Mouse (Mus musculus) fibroblast of lung, adult 2 months (primary cell): ENCODE measurements around the gene Slfn1.
"Not testable (repeated sequence)": the region's sequence is repeated elsewhere in the genome, so short reads cannot be mapped to it uniquely, and the experiment has no call there.

Experiments used
- DNase-seq: peaks from one replicate; pipeline ENCODE4 v3.0.0-alpha.2; 2011; ENCODE audit warnings: low read depth

Slfn1 gene

DNA sequence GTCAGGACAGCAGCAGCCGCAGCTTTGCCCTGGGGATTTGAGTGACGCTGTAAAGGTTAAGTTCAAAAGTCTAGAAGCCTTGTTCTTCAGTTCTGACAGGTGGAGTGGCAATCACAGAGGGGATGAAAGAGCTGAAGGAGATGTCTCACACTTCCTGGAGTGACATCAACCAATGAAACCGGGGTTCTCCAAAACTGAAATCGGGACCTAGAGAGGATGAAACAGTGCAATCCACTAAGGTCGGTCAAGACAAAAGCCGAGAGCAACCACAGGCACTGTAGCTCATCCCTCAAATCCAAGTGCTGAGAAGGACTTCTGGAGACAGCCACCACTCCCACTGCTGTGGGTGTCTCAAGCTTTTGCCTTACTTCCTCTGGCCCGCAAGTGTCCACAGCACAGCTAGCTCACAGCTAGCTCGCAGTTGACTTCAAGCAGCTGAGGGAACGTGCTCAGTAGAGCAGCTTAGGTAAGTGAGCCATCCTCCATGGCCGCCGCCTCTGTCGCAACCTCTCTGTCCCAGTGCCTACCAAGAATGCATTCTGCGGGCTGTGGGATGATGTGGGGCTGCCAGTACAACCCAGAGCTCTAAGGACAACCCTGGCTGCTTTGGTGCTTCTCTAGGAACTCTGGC lies at the start of gene Slfn1:
Gene Slfn1, plus strand, starts transcription at position 253 of the 631 bp plus-strand sequence.
- DNase-seq: no peak

DNA sequence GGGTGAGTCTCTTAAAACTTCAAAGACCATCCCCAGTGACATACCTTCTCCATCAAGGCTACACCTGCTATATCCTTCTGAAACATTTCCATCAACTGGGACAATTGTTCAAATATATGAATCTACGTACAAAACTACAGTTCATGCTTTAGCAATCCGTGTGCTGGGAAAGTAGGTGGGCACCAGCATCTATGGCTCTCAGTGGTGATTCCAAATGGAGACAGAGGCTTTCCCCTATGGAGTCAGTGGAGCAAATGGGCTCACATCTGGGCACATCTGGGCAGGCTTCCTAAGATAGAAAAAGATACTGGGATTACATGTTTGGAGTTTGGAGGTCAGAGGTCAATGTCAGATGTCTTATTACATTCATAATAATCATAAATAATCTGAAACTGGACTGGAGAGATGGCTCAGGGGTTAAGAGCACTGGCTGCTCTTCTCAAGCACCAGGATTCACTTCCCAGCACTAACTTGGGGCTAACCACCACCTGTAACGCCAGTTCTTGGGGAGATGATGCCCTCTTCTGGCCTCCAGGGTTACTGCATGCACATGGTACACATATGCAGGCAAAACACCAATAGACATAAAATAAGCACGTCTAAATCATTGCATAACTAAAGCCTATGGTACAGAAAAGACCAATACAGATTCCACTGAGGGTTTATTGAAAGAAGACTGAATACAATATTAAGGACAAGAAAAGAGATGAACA lies 48.5 kb upstream of the Slfn1 start:
- DNase-seq: no peak

DNA sequence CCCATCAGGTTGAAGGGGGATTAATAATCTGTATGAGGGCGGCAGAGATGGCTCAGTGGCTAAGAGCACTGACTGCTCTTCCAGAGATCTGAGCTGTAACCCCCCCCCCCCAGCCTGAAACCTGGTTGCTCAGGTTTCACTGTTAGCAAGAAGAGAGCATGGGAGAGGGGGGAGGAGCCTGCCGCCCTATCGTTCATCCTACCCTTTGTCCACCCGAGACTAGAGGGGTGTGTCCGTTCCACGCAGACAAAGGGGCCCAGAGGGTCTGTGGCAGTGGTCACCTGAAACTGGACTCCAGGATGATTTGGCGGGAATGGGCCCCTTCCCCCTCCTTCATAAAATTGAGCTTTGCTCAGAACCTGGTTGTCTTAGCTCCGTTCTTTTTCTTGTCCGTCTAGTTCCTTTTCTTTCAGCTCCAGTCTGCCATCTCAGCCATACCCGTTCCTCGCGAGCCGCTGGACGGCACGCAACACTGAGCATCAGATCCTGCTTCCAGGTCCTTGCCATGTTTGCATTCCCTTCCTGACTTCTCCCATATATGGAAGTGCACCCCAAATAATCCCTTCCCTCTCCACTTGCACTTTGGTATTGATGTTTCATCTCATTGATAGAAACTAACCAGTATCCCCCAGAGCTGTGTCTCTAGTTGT lies 46.2 kb upstream of the Slfn1 start:
- no peak for DNase-seq

DNA sequence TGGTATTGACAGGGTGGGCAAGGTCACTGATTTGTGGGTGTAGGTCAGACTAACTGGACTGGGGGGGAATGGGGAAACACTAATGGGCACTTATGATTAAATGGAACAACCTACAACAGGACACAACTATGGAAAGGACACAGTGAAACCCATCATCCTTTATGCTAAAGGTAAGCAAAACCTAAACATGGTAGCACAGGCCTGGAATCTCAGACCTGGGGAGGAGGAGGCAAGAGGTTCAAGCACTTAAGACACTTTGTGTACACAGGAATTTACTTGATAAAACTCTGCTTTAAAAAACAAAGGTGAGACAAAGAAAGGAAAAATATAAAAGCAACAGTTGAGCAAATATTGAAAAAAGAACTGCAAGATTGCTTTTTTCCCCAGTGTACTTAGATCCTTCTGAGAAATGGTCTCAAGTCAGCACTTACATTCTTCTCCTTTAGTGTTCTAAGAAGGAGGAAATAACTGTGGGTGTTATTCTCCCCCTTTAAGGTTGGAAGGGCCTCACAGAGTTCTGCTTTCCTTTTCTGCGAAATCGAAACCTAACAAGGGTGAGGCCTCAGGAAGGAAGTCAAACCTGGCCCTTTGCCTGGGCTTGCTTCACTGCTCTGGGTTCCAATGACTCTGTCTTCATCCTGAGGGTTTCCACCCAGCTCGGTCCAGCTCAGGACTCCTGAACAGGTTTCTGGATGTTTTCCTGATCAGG lies 38.8 kb upstream of the Slfn1 start:
- DNase-seq: no peak

DNA sequence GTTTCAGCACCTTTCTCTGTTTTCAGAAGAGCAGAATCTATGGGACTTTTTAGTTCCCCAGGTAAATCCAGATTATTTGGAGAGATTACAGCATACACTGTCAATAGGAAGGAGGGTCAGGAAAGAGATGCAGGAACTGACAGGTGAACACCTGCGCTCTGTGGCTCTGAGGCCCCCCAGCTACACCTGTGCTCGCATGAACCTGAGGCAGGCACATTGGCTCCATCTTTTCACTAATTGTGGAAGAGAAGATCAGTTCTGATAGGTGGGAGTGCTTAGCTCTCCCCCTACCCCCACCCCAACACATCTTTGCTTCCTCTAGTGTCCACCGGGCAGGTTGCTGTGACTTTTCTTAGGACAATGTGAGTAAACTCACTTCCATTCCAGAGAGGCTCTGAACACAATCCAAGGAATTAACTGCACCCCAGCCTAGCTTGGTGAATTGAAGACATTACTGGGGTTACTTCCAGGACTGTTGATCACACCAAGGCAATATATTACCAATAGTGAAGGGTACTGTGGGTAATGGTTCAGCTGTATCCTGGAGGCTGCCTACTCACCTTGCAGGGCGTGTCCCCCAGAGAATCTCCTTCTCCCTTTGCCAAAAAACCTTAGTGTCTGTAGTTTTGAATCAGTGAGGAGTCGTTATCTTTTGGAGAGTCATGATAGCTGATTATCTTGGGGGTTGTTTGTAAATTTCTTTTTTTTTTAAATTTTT lies 38.1 kb upstream of the Slfn1 start:
- DNase-seq: no peak

DNA sequence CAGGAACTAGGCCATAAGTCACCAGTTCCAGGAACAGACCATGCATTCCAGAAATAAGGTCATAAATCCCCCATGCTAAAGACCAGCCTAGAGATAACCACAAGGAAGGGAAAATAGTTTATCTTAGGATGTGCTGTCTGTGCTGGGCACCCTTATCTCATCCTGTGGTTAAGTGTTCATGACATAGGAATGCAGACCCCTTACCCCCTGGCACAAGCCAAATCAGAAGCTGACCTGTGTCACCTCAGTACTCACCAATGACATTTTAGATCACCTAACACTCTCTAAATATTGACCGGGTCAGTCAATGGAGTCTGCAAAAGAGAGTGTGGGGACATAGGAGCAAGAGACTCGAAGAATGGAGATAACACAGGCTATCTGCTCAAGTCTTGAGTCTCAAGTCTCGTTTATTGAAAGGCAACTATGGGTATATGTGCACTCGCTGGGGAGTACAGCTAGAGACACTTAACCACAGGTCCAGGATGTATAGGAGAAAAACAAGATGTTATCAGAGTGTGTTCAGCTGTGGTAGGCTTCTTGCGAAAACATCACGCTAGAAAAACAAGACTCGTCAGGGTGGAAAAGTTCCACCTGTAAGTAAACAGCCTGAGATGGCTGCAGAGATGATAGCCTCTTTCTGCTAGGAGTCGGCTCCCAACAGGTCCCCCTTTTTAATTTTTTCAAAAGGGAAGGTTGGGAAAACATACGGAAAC lies 37.0 kb upstream of the Slfn1 start:
- DNase-seq: no peak

DNA sequence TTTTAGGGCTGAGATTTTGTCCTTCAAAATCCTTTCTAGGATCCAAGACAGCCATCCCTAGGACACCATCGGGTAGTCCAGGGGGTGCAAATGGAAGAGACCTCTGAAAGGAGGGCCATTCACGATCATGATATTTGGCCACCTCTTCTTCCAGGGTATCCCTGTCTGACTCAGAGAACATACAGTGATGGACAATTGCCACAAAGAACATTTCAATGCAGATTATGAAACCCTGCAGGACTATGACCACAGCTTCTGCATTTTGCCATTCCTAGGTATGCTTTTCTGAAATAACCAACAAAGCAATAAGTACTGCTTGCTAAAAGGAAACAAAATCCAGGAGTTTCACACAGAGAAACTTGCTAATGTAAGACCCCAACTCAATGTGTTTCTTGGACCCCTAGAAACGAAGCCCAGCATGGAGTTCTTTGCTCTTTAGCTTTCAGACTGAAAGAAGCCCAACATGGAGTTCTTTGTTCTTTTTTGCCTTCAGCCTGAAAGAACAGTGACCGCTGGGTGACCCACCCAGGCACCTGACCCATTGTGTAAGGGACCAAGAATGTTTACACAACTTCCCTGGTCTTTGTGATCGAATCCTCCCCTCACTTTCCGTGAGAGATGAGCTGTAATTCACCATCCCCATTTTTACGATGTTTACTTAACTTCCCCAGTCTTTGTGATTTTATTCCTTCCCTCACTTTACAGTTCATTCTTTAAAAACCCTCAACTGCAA lies 33.7 kb upstream of the Slfn1 start:
- no peak for DNase-seq

DNA sequence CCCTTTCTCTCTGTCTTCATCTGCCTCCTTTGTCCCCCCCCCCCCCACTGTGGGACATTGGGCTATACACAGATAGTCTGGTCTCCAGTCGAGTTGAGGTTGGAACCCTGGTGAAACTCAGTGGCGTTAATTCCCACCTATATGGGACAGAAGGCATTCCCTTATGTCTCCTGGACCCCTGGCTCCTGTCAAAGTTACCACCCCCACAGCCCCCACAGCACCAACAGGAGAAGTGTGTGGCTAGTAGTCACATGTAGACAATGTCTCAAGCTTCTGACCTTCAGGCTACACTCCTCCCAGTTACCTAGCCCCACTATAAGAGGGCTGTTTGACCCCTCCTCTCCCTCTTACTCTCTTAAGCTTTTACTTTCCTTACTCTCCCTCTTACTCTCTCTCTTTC lies 32.5 kb upstream of the Slfn1 start:
- DNase-seq: no peak

DNA sequence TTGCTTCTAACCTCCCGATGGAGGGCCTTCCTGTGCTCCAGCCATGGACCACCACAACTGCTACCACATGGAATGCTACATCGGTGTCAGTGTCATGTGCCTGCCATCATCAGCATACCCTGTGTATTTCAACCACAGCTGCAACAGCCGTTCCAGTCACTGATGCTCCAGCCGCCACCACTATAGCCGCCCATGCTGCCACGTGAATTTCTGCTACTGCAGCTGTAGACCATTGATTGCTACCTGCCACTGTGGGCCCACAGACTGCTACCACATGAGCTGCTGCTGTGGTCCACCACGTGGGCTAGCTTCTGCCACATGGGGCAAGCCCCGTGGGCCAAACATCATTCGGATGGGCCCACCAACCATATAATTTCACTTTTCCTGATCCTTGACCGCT lies 31.9 kb upstream of the Slfn1 start:
- DNase-seq: no peak

DNA sequence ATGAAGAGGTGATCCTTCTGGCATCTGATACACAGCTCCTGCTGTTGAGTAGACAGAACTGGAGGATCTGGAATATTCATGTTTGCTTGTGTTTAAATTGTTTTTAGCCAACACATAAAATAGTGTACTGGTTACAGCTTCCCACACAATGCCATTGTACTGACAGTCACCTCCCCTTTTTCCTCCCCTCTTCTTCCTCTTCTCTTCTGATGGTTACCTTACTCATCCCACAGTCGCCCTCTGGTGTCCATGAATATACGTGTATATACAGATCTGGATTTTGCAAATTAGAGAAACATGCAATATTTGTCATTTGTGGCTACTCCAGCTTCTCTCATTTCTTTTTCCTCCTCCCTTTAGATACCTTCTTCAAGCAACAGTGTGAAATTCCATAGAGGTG lies 1.5 kb upstream of the Slfn1 start:
- no peak for DNase-seq

DNA sequence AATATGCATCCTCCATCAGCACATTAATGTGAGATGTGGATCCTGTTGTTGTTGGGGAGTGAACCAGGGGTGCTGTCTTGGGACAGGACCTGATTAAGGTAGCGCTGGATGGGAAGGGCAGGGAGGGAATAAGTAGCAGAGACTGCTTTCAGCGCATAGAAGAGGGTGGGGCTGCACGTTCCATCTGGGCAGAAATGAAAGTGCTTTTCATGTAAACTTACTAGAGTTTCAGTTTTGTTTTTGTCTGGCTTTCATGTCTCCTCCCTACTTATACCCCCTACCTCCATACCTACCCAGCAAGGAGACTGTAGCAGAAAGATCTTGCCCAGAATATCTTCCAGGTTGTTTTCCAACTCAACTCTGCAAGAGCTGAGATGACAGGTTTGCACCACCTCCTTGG lies 1.4 kb downstream of the Slfn1 start:
- DNase-seq: no peak

DNA sequence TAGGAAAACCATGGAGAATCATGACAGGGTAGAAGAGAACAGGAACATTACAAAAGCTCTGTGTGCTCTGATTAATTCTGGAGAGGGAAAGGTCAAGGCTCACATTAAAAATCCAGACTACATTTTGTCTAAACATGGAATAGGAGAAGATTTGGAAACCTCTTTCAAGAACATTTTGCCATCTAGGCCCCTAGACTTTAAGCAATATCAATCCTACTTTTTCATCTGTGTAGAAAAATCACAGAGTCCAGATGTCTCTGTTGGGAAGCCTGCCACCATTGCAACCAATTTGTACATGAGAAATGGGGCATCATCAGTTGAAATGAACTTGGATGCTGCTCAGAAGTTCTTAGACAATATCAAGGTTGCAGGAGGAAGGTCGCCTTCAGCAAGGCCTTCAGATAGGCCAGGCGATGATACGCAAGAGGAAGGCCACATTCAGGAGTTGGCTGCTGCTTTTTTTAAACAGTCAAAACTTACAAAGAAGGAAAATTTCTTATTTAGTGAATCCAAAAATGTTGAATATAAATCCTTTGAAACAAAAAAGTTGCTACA lies 4.6 kb downstream of the Slfn1 start:
- no peak for DNase-seq

DNA sequence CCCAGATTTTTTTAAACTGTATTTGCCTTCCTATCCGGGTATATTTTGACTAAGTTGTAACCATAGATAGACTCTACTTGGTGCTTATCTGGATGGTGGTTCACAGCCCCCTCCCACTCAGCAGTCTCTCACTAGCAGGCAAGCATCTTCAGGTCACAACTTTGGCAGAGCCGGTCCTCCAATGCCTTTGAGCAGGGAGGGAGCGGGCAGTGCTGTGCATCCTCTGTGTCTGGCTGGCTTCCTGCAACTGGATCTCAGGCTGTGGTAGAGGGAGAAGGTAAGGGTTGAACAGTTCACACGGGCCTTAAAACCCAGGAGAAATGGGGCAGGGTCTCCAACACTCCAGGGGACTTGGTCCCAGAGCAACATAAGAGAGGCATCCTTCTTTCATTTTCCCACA lies 6.5 kb downstream of the Slfn1 start:
- DNase-seq: no peak

DNA sequence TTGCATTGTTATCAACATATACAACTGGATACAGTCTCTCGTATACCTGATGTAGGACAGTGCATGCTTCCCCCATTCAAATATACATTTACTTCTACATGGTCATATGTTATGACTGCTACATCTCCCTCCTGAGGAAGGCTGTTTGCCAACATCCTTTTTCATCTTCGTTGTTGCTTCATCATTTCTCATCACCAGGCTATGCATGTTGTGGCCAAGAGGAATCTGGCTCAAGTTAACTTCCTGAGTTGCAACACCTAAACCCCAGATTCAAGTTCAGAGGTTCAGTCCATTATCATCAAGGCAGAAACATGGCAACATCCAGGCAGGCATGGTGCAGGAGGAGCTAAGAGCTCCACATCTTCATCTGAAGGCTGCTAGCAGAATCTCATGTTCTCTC lies 8.3 kb downstream of the Slfn1 start:
- no peak for DNase-seq

DNA sequence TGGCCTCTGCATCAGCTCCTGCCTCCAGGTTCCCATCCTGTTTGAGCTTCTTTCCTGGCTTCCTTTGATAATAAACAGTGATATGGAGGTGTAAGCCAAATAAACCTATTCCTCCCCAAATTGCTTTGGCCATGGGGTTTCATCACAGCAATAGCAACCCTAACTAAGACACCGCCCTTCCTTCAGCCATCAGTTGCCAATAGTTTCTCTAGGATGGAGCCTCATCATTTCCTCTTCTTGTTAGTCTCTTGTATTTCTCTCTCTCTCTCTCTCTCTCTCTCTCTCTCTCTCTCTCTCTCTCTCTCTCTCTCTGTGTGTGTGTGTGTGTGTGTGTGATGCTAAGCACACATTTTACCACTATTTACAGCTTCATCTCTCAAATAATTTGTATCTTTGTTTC lies 9.0 kb downstream of the Slfn1 start:
- DNase-seq: not testable (repeated sequence)

DNA sequence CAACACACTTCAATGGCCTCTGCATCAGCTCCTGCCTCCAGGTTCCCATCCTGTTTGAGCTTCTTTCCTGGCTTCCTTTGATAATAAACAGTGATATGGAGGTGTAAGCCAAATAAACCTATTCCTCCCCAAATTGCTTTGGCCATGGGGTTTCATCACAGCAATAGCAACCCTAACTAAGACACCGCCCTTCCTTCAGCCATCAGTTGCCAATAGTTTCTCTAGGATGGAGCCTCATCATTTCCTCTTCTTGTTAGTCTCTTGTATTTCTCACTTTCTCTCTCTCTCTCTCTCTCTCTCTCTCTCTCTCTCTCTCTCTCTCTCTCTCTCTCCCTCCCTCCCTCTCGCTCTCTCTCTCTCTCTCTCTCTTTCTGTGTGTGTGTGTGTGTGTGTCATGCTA lies 20.6 kb downstream of the Slfn1 start:
- DNase-seq: not testable (repeated sequence)

DNA sequence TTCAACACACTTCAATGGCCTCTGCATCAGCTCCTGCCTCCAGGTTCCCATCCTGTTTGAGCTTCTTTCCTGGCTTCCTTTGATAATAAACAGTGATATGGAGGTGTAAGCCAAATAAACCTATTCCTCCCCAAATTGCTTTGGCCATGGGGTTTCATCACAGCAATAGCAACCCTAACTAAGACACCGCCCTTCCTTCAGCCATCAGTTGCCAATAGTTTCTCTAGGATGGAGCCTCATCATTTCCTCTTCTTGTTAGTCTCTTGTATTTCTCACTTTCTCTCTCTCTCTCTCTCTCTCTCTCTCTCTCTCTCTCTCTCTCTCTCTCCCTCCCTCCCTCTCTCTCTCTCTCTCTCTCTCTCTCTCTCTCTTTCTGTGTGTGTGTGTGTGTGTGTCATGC lies 32.3 kb downstream of the Slfn1 start:
- DNase-seq: not testable (repeated sequence)
